In the genomic region with DNA sequence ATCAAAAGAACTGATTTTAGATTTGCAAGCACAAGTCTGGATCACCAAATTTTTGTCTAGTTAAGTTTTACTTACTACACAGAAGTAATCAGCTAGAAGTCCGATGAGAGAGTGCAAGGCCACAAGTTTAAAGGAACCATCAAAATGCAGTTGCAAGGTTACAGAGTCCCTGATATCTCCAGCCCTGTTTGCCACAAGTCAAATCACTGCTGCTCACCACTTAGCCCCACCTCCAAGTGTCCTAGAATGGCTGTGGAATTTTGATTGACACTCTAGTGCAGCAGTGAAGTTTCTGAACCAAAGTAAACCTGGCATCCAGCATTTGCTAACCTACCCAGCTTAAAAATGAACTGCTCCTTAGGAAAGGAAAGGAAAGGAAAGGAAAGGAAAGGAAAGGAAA, we compare ENCODE assay signal across 13 mouse cellular contexts. TPM values are rescaled to one million over a fixed set of nuclear protein-coding genes. Genes with fewer than 3 reads are reported as not detected.
A peak's percentile ranks its signal among the peaks of the same experiment; 100 is the strongest.
DNase-seq lines count a peak whose midpoint lies in the region; ATAC-seq and TF ChIP-seq lines count a peak whose summit lies in the region.
"Had no signal": no experiment of that assay in that cellular context is flagged by ENCODE, and none has a peak within 500 bp of the region (broad histone marks: within the 10 kb centered on the region; RNA-seq: fewer than 3 reads in every experiment).

No protein-coding gene starts in this region.

- 72% methylated on average over 1 of the region's 1 CpGs for WGBS in kidney, embryonic 15.5 days
- 45% methylated on average over 1 of the region's 1 CpGs for WGBS in heart, embryonic 15.5 days
- WGBS in thymus, adult 2 months, result 94% methylated on average over 1 of the region's 1 CpGs

- H3K4me3 ChIP-seq in kidney, embryonic 15.5 days (replicated peaks), result no peak overlapping the region
- H3K4me3 ChIP-seq in heart, embryonic 15.5 days, result peak overlapping the region; percentile 32
- H3K4me3 ChIP-seq in thymus, adult 2 months (ENCODE audit: control insufficient read depth, insufficient read depth, low read length), result no peak overlapping the region
- H3K4me3 ChIP-seq: forebrain, embryonic 10.5 days; liver, embryonic 15.5 days had no signal

- no peaks in the 10 kb centered on the region for H3K36me3 ChIP-seq in kidney, embryonic 15.5 days
- no peaks in the 10 kb centered on the region for H3K36me3 ChIP-seq in heart, embryonic 15.5 days
- no peaks in the 10 kb centered on the region for H3K36me3 ChIP-seq in thymus, adult 2 months (ENCODE audit: control insufficient read depth, insufficient read depth, low read length)
- H3K36me3 ChIP-seq: forebrain, embryonic 10.5 days; G1E; liver, embryonic 15.5 days had no signal

- no peak for TF ChIP-seq CTCF in thymus, adult 2 months (IDR thresholded peaks at IDR 0.05; ENCODE audit: borderline replicate concordance, control insufficient read depth, extremely low read depth, insufficient read depth, low read length, poor library complexity)

- H3K27ac ChIP-seq in kidney, embryonic 15.5 days, result no peak overlapping the region
- peak overlapping the region; percentile 53; the same call in 1 of the 2 replicates for H3K27ac ChIP-seq in heart, embryonic 15.5 days
- no peak overlapping the region for H3K27ac ChIP-seq in thymus, adult 2 months (ENCODE audit: control insufficient read depth, insufficient read depth, low read length)
- H3K27ac ChIP-seq: forebrain, embryonic 10.5 days; liver, embryonic 15.5 days had no signal

- DNase-seq in kidney, postnatal 36 days, result peak; percentile 23 to 41
- DNase-seq in adrenal gland, postnatal 14 days, result peak; percentile 68
- peak; percentile 87 for DNase-seq in lung, postnatal 36 days
- DNase-seq in thymus, adult 2 months, result no peak
- DNase-seq in urinary bladder, postnatal 25 days (ENCODE audit: low spot score), result no peak
- DNase-seq: cerebellum, postnatal 14 days had no signal

- TF ChIP-seq POLR2A in thymus, adult 2 months (IDR thresholded peaks at IDR 0.05; ENCODE audit: control insufficient read depth, extremely low read depth, insufficient read depth, low read length, poor library complexity), result no peak

- ATAC-seq in kidney, embryonic 15.5 days (replicated peaks; ENCODE audit: low FRiP score), result no peak
- peak; percentile 75 for ATAC-seq in heart, embryonic 15.5 days (replicated peaks; ENCODE audit: insufficient number of reproducible peaks, insufficient read depth, low FRiP score, low read depth)
- no peak for ATAC-seq in activated CD4-positive, CD25-positive, alpha-beta regulatory T cell, adult 4 months
- ATAC-seq: intestine, postnatal 0 days had no signal

- no peaks in the 10 kb centered on the region for H3K27me3 ChIP-seq in kidney, embryonic 15.5 days
- no peaks in the 10 kb centered on the region for H3K27me3 ChIP-seq in heart, embryonic 15.5 days
- H3K27me3 ChIP-seq in thymus, adult 2 months (ENCODE audit: control insufficient read depth, insufficient read depth, low read length), result no peaks in the 10 kb centered on the region
- H3K27me3 ChIP-seq: liver, embryonic 15.5 days had no signal

- no peaks in the 10 kb centered on the region for H3K9me3 ChIP-seq in kidney, embryonic 15.5 days (replicated peaks)
- no peaks in the 10 kb centered on the region for H3K9me3 ChIP-seq in heart, embryonic 15.5 days (replicated peaks)
- H3K9me3 ChIP-seq: forebrain, embryonic 10.5 days; G1E; liver, embryonic 15.5 days had no signal

- H3K4me1 ChIP-seq in kidney, embryonic 15.5 days, result no peaks in the 10 kb centered on the region
- H3K4me1 ChIP-seq in heart, embryonic 15.5 days (replicated peaks), result peaks cover 8% of the 10 kb centered on the region; the same call in 1 of the 2 replicates
- H3K4me1 ChIP-seq in thymus, adult 2 months (replicated peaks; ENCODE audit: control insufficient read depth, insufficient read depth, low read length), result no peaks in the 10 kb centered on the region
- H3K4me1 ChIP-seq: forebrain, embryonic 10.5 days; liver, embryonic 15.5 days had no signal

- no peak overlapping the region for H3K9ac ChIP-seq in kidney, embryonic 15.5 days
- no peak overlapping the region for H3K9ac ChIP-seq in heart, embryonic 15.5 days
- H3K9ac ChIP-seq: liver, embryonic 15.5 days had no signal

- no peak overlapping the region for H3K4me2 ChIP-seq in kidney, embryonic 15.5 days
- no peak overlapping the region for H3K4me2 ChIP-seq in heart, embryonic 15.5 days
- H3K4me2 ChIP-seq: liver, embryonic 15.5 days had no signal

RNA-seq across cellular contexts. Expression of gene Cd36, which starts 39.0 kb away (rescaled TPM):
- polyA plus RNA-seq in kidney, embryonic 15.5 days (2015; fragmentation: Nextera tagmentation; extraction: Ambion mirVana), result 10.1 and 11.2 TPM in 2 replicates
- 980 and 1,147 TPM in 2 replicates for total RNA-seq in adrenal gland, postnatal 14 days (2021)
- polyA plus RNA-seq in heart, embryonic 15.5 days (2015; fragmentation: Nextera tagmentation; extraction: Ambion mirVana), result 125 and 164 TPM in 2 replicates
- 9.4 and 17.0 TPM in 2 replicates for polyA plus RNA-seq in thymus, adult 2 months (2012; rRNA removed)
- under 1 TPM in 1 of 2 experiments, not detected in 1; 0.20 TPM for polyA plus RNA-seq in activated CD4-positive, CD25-positive, alpha-beta regulatory T cell, adult 4 months (2017; shearing (Covaris generic))
- polyA plus RNA-seq: G1E had no signal

Comparison
In these comparisons a context has a peak if more than half of its experiments do, and no peak if none do; other contexts are left out.
1. DNase-seq: peak in kidney, postnatal 36 days (2 of 2), adrenal gland, postnatal 14 days (single experiment) and lung, postnatal 36 days (single experiment); none in thymus, adult 2 months (single experiment) and urinary bladder, postnatal 25 days (single experiment).